Mouse (Mus musculus) embryo, embryonic 10.5 days (tissue): ENCODE measurements around the gene Brdt.

Experiments
- DNase-seq: peaks from one replicate; pipeline ENCODE4 v3.0.0-alpha.2; 2015; ENCODE audit warnings: low spot score

Brdt gene

GRCm38 (mm10) chr5:107412285-107412684 is 81.3 kb downstream of the Brdt start:
- no peak for DNase-seq

GRCm38 (mm10) chr5:107415098-107415497 is 84.1 kb downstream of the Brdt start:
- no peak for DNase-seq

- no peak for DNase-seq
Measured at GRCm38 (mm10) chr5:107421676-107422075, 90.7 kb downstream of the Brdt start.

GRCm38 (mm10) chr5:107431249-107431648 is 100.3 kb downstream of the Brdt start, which contains the start of gene Lpcat2b:
Lpcat2b (plus strand) TSS chr5:107431549.
- DNase-seq: no peak

- no peak for DNase-seq
Measured at GRCm38 (mm10) chr5:107434001-107434400, 103.0 kb downstream of the Brdt start.

- DNase-seq: no peak
Measured at GRCm38 (mm10) chr5:107436185-107436584, 105.2 kb downstream of the Brdt start.
